Mouse (Mus musculus) ES-Bruce4 (cell line): ENCODE results near the gene Ctbs. TPM values are rescaled to one million over a fixed set of nuclear protein-coding genes. Genes with fewer than 3 reads are reported as not detected.

Experiments used
- H3K27ac ChIP-seq: 2 replicates; pipeline ENCODE4 v1.5.1; 2012; ENCODE audit warnings: low read length, inconsistent platforms; ENCODE audit not compliant: insufficient read depth
- H3K27me3 ChIP-seq: 2 replicates; pipeline ENCODE4 v1.6.1; 2012; ENCODE audit warnings: mild to moderate bottlenecking, low read length, inconsistent platforms; ENCODE audit not compliant: control insufficient read depth, poor library complexity, insufficient read depth, severe bottlenecking
- H3K36me3 ChIP-seq: 2 replicates; pipeline ENCODE4 v1.6.1; 2012; ENCODE audit warnings: inconsistent platforms, mild to moderate bottlenecking, low read length, moderate library complexity; ENCODE audit not compliant: control insufficient read depth, poor library complexity, insufficient read depth, severe bottlenecking
- H3K4me1 ChIP-seq: one replicate; pipeline ENCODE4 v1.8.1; 2011; ENCODE audit warnings: low read length; ENCODE audit not compliant: control insufficient read depth, insufficient read depth
- H3K4me3 ChIP-seq: 2 replicates; pipeline ENCODE4 v1.5.1; 2011; ENCODE audit warnings: low read depth, mild to moderate bottlenecking, low read length
- H3K9ac ChIP-seq: 2 replicates; pipeline ENCODE4 v1.6.1; 2012; ENCODE audit warnings: low read depth, mild to moderate bottlenecking, inconsistent platforms; ENCODE audit not compliant: poor library complexity, severe bottlenecking
- H3K9me3 ChIP-seq: replicated peaks from 2 replicates; pipeline ENCODE4 v1.6.1; 2012; ENCODE audit warnings: mild to moderate bottlenecking, low read length, inconsistent platforms; ENCODE audit not compliant: control insufficient read depth, poor library complexity, insufficient read depth, severe bottlenecking
- CTCF ChIP-seq: IDR thresholded peaks from one replicate; pipeline ENCODE4 v1.8.1; 2011; ENCODE audit warnings: low read depth, low read length
- EP300 ChIP-seq: IDR thresholded peaks from 2 replicates; pipeline ENCODE4 v1.6.1; 2011; ENCODE audit warnings: low read depth, low read length; ENCODE audit not compliant: insufficient read depth
- POLR2A ChIP-seq: IDR thresholded peaks from one replicate; pipeline ENCODE4 v1.8.1; 2011; ENCODE audit warnings: low read length; ENCODE audit not compliant: insufficient read depth
- polyA plus RNA-seq: library from polyadenylated mRNA; stranded (reverse); fragments of >200 nt; gene quantifications from 2 replicates; pipeline ENCODE4 v1.2.4, GENCODE M21; 2011; ENCODE audit warnings: low read depth; ENCODE audit not compliant: missing spikeins, insufficient read depth, insufficient read length

The Ctbs gene
- polyA plus RNA-seq, 1 experiment: 15.1 TPM

- H3K4me3 ChIP-seq: no peak overlapping the region
- no peak overlapping the region for H3K9ac ChIP-seq
- H3K27ac ChIP-seq: no peak overlapping the region
- H3K4me1 ChIP-seq: no peaks in the 10 kb centered on the region
- no peak for TF ChIP-seq CTCF
- TF ChIP-seq POLR2A: no peak
- no peak for TF ChIP-seq EP300
- no peaks in the 10 kb centered on the region for H3K27me3 ChIP-seq
- no peaks in the 10 kb centered on the region for H3K9me3 ChIP-seq
- peaks cover 2% of the 10 kb centered on the region for H3K36me3 ChIP-seq
These were observed 6.2 kb upstream of the Ctbs start for GRCm38 (mm10) chr3:146443380-146443779.

- H3K36me3 ChIP-seq: peaks cover 2% of the 10 kb centered on the region; the same call in 1 of the 2 replicates
- no peak for TF ChIP-seq CTCF
- no peak for TF ChIP-seq EP300
- TF ChIP-seq POLR2A: no peak
- no peaks in the 10 kb centered on the region for H3K27me3 ChIP-seq
- H3K4me1 ChIP-seq: no peaks in the 10 kb centered on the region
- no peak overlapping the region for H3K9ac ChIP-seq
- no peak overlapping the region for H3K4me3 ChIP-seq
- H3K9me3 ChIP-seq: no peaks in the 10 kb centered on the region
- no peak overlapping the region for H3K27ac ChIP-seq
These were observed 4.7 kb upstream of the Ctbs start for GRCm38 (mm10) chr3:146444880-146445279.

DNA sequence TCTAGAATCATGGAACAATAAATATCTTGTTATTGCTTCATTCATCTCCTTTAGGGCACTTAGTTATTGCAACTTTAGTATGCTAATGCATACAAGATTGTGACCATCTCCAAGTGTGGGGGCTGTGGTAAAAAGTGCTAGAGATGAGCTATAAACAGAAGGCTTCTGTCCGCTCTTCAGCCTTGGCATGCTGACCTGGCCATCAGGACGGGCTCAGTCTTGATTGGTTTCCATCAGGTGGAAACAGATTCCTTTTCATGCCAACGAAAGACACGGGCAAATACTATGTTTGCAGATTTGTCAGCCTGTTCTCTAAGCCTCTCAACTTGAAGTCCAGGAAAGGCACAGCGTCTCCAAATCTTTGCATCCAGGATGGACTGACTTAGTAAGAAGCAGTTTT lies 2.4 kb upstream of the Ctbs start:
- Histone ChIP-seq H3K4me1 (no peaks in the 10 kb centered on the region), H3K9ac (no peak overlapping the region), H3K4me3 (no peak overlapping the region), H3K27ac (no peak overlapping the region), H3K9me3 (no peaks in the 10 kb centered on the region), H3K27me3 (no peaks in the 10 kb centered on the region), H3K36me3 (no peaks in the 10 kb centered on the region)
- TF ChIP-seq POLR2A (no peak), CTCF (no peak), EP300 (no peak)

- H3K9me3 ChIP-seq: no peaks in the 10 kb centered on the region
- H3K27me3 ChIP-seq: no peaks in the 10 kb centered on the region
- H3K36me3 ChIP-seq: no peaks in the 10 kb centered on the region
- TF ChIP-seq EP300: no peak
- TF ChIP-seq CTCF: no peak
- no peak for TF ChIP-seq POLR2A
- no peak overlapping the region for H3K27ac ChIP-seq
- H3K4me3 ChIP-seq: no peak overlapping the region
- H3K4me1 ChIP-seq: no peaks in the 10 kb centered on the region
- no peak overlapping the region for H3K9ac ChIP-seq
These were observed 2.0 kb upstream of the Ctbs start for GRCm38 (mm10) chr3:146447598-146447997.

DNA sequence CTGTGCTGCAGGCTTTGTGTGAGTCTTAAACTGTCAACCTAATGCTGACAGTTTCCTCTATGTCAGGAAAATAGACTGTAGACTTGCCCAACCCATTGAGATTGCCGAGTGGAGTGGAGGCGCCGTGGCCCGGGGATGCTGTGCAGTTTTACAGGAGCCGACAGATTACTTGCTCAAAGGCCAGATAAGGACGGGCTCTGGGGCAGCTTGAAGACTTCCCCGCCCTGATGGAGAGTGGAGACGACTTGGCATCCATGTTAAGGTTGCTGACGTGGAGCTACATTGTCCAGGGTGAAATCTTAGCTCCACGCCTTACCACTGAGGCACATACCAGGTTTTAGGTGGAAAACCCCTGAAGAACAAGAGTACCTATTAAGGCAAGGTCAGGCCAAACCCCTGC lies 1.2 kb upstream of the Ctbs start:
- H3K36me3 ChIP-seq: no peaks in the 10 kb centered on the region
- H3K4me1 ChIP-seq: no peaks in the 10 kb centered on the region
- H3K4me3 ChIP-seq: no peak overlapping the region
- no peaks in the 10 kb centered on the region for H3K9me3 ChIP-seq
- no peak overlapping the region for H3K9ac ChIP-seq
- no peaks in the 10 kb centered on the region for H3K27me3 ChIP-seq
- no peak overlapping the region for H3K27ac ChIP-seq
- TF ChIP-seq CTCF: no peak
- TF ChIP-seq POLR2A: no peak
- TF ChIP-seq EP300: no peak

DNA sequence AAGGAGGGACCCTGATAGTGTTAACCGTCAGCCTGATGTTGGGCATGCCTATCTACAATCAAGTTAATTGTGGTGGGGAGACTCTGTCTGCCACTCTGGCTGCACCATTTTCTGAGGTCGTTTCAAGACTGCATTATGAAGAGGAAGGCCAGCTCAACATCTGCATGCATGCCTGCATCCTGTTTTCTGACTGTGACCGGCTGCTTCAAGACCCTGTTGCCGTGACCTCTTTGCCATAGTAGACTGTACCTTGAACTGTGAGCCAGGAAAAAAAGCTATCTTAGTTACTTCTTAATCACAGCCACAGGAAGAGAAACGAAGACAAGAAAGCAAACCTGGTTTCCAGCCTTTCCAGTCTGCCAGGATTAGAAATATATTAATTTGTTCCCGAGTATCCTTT lies 626 bp upstream of the Ctbs start:
- H3K9ac ChIP-seq: no peak overlapping the region
- H3K27me3 ChIP-seq: no peaks in the 10 kb centered on the region
- no peak for TF ChIP-seq CTCF
- no peak for TF ChIP-seq POLR2A
- TF ChIP-seq EP300: no peak
- no peak overlapping the region for H3K4me3 ChIP-seq
- H3K9me3 ChIP-seq: no peaks in the 10 kb centered on the region
- H3K27ac ChIP-seq: no peak overlapping the region
- H3K4me1 ChIP-seq: no peaks in the 10 kb centered on the region
- no peaks in the 10 kb centered on the region for H3K36me3 ChIP-seq
